Mouse (Mus musculus) small intestine, adult 2 months (tissue): Measurements from ENCODE around the gene Tnpo2. TPM values are rescaled to one million over a fixed set of nuclear protein-coding genes. Genes with fewer than 3 reads are reported as not detected.

ENCODE experiments used
- H3K27ac ChIP-seq: fragments of 200-500 bp; 2 replicates; pipeline ENCODE4 v1.5.1; 2012; ENCODE audit warnings: low read depth, low read length, control low read depth, inconsistent platforms; ENCODE audit not compliant: insufficient read depth
- H3K27me3 ChIP-seq: fragments of 200-500 bp; 2 replicates; pipeline ENCODE4 v1.6.1; 2012; ENCODE audit warnings: mild to moderate bottlenecking, moderate library complexity, low read length, inconsistent platforms; ENCODE audit not compliant: control insufficient read depth, insufficient read depth
- H3K36me3 ChIP-seq: fragments of 200-500 bp; 2 replicates; pipeline ENCODE4 v1.6.1; 2012; ENCODE audit warnings: mild to moderate bottlenecking, low read length, control low read depth, inconsistent platforms; ENCODE audit not compliant: control insufficient read depth, insufficient read depth
- H3K4me1 ChIP-seq: fragments of 200-500 bp; 2 replicates; pipeline ENCODE4 v1.6.1; 2012; ENCODE audit warnings: low read length, inconsistent platforms, mixed read lengths; ENCODE audit not compliant: control insufficient read depth, insufficient read depth, insufficient read length
- H3K4me3 ChIP-seq: fragments of 200-500 bp; 2 replicates; pipeline ENCODE4 v1.5.1; 2012; ENCODE audit warnings: low read depth, mild to moderate bottlenecking, control low read depth, inconsistent platforms, low read length, moderate library complexity
- CTCF ChIP-seq: fragments of 200-500 bp; IDR thresholded peaks from 2 replicates; pipeline ENCODE4 v1.5.1; 2012; ENCODE audit warnings: low read depth, mild to moderate bottlenecking, control low read depth, inconsistent platforms, low read length, moderate library complexity, mixed read lengths; ENCODE audit not compliant: insufficient replicate concordance, insufficient read length; ENCODE audit errors: extremely low read depth
- POLR2A ChIP-seq: fragments of 200-500 bp; IDR thresholded peaks from 2 replicates; pipeline ENCODE4 v1.6.1; 2012; ENCODE audit warnings: low read depth, mild to moderate bottlenecking, control low read depth, inconsistent platforms, low read length, moderate library complexity
- WGBS: fragments of 180-500 bp; shearing (Covaris S2); methylation state at CpG from one replicate; pipeline ENCODE4 v1.1.7; 2018; 5-methylcytosine and 5-hydroxymethylcytosine counted together
- polyA plus RNA-seq: library from polyadenylated mRNA; depleted of rRNA; stranded (reverse); fragments of >200 nt; gene quantifications from 2 replicates; pipeline ENCODE4 v1.2.3, GENCODE M21; 2012

The Tnpo2 gene
- polyA plus RNA-seq, 1 experiment: 32.0 TPM

- no peaks in the 10 kb centered on the region for H3K27me3 ChIP-seq
- peak overlapping the region; percentile 28; the same call in 1 of the 2 replicates for H3K4me3 ChIP-seq
- peaks cover 25% of the 10 kb centered on the region for H3K36me3 ChIP-seq
- peak overlapping the region; percentile 70; the same call in 1 of the 2 replicates for H3K27ac ChIP-seq
- WGBS: 89% methylated on average over 9 of the region's 9 CpGs
- TF ChIP-seq CTCF (no peak), POLR2A (0 out of 2 replicates have a peak, but pooled peaks have one; percentile 29)
- peaks cover 11% of the 10 kb centered on the region for H3K4me1 ChIP-seq
Measured at GRCm38 (mm10) chr8:84994375-84994774, 42.3 kb upstream of the Tnpo2 start.

GRCm38 (mm10) chr8:84995680-84996079 lies 41.0 kb upstream of the Tnpo2 start:
- Histone ChIP-seq H3K4me3 (no peak overlapping the region), H3K4me1 (peaks cover 11% of the 10 kb centered on the region), H3K27me3 (no peaks in the 10 kb centered on the region), H3K27ac (no peak overlapping the region), H3K36me3 (peaks cover 25% of the 10 kb centered on the region)
- TF ChIP-seq CTCF (no peak), POLR2A (no peak)
- 69% methylated on average over 25 of the region's 25 CpGs for WGBS

GRCm38 (mm10) chr8:84996978-84997377 lies 39.7 kb upstream of the Tnpo2 start:
- Histone ChIP-seq H3K36me3 (peaks cover 30% of the 10 kb centered on the region), H3K27ac (no peak overlapping the region), H3K4me3 (no peak overlapping the region), H3K27me3 (no peaks in the 10 kb centered on the region), H3K4me1 (peaks cover 8% of the 10 kb centered on the region)
- TF ChIP-seq CTCF (no peak), POLR2A (no peak)
- WGBS: 95% methylated on average over 5 of the region's 5 CpGs

GRCm38 (mm10) chr8:84997649-84998295 lies 38.9 kb upstream of the Tnpo2 start:
- Histone ChIP-seq H3K4me3 (peak overlapping the region; percentile 35), H3K27me3 (no peaks in the 10 kb centered on the region), H3K4me1 (peaks cover 8% of the 10 kb centered on the region), H3K27ac (peak overlapping the region; percentile 37; the same call in 1 of the 2 replicates), H3K36me3 (peaks cover 31% of the 10 kb centered on the region)
- 14% methylated on average over 19 of the region's 19 CpGs for WGBS
- TF ChIP-seq CTCF: peak; percentile 95
- TF ChIP-seq POLR2A: no peak

GRCm38 (mm10) chr8:85007686-85008085 lies 29.0 kb upstream of the Tnpo2 start:
- peaks cover 8% of the 10 kb centered on the region for H3K27me3 ChIP-seq
- TF ChIP-seq POLR2A: no peak
- peak; percentile 51; the same call in 1 of the 2 replicates for TF ChIP-seq CTCF
- H3K4me3 ChIP-seq: no peak overlapping the region
- no peak overlapping the region for H3K27ac ChIP-seq
- 20% methylated on average over 25 of the region's 25 CpGs for WGBS
- H3K36me3 ChIP-seq: peaks cover 3% of the 10 kb centered on the region
- H3K4me1 ChIP-seq: no peaks in the 10 kb centered on the region

GRCm38 (mm10) chr8:85011242-85011641 lies 25.5 kb upstream of the Tnpo2 start:
- Histone ChIP-seq H3K27me3 (peaks cover 16% of the 10 kb centered on the region), H3K4me1 (peaks cover 3% of the 10 kb centered on the region; the same call in 1 of the 2 replicates), H3K4me3 (no peak overlapping the region), H3K36me3 (no peaks in the 10 kb centered on the region), H3K27ac (no peak overlapping the region)
- WGBS: 10% methylated on average over 28 of the region's 28 CpGs
- no peak for TF ChIP-seq POLR2A
- TF ChIP-seq CTCF: no peak

- TF ChIP-seq POLR2A (no peak), CTCF (peak; percentile 58; the same call in 1 of the 2 replicates)
- Histone ChIP-seq H3K4me1 (peaks cover 3% of the 10 kb centered on the region; the same call in 1 of the 2 replicates), H3K4me3 (peak overlapping the region; percentile 54), H3K27me3 (peaks cover 16% of the 10 kb centered on the region), H3K27ac (no peak overlapping the region), H3K36me3 (peaks cover 2% of the 10 kb centered on the region)
- 6% methylated on average over 26 of the region's 26 CpGs for WGBS
Measured at GRCm38 (mm10) chr8:85013230-85013840, 23.4 kb upstream of the Tnpo2 start.
